Mouse (Mus musculus) left cerebral cortex, postnatal 25 days (tissue): ENCODE data around the gene Mtrf1. TPM values are rescaled to one million over a fixed set of nuclear protein-coding genes. Genes with fewer than 3 reads are reported as not detected.
"Not testable (repeated sequence)": the region's sequence is repeated elsewhere in the genome, so short reads cannot be mapped to it uniquely, and the experiment has no call there.

ENCODE experiments used
- DNase-seq, 2 experiments: peaks; one replicate each; pipeline ENCODE4 v3.0.0; 2022; ENCODE audit warnings: low spot score in 2 of 2, mixed read lengths in 1 of 2
- intact Hi-C: fragments of 180-260 bp; cut with DNase I; formaldehyde crosslinking; loops from one replicate; pipeline ENCODE4 v1.15.1; 2025
- total RNA-seq, 2 experiments: library from RNA; stranded (reverse); gene quantifications; 2 replicates each; pipeline ENCODE4 v1.2.3; 2021

Gene Mtrf1
- total RNA-seq, 2 experiments from 2014 or later = 5.4 to 5.8 TPM

DNA sequence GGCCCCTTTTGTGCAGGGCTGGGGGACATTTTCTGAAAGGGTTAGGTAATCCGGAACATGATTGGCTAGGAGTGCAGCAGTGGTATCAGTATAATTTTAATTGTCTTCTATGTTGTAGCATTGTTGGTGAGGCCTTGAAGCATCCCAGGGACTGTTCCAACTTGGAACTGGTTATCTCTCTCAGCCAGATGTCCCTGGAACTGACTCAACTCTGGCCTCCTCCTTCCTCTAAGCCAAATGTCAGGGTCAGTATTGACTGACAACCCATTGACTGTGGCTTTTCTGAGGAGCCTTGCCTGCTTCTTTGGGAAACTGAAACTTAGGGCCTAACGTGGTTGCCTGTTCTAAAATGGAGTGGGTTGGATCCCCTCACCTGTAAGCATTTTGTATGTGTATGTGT, 43.1 kb downstream of the Mtrf1 start:
- DNase-seq = no peak
- intact Hi-C loops = no loop called here

GRCm38 (mm10) chr14:79441441-79441840, 43.9 kb downstream of the Mtrf1 start:
- intact Hi-C loops = no loop called here
- no peak for DNase-seq

- intact Hi-C loops = no loop called here
- DNase-seq = no peak
Measured at GRCm38 (mm10) chr14:79444601-79445000, 47.0 kb downstream of the Mtrf1 start.

DNA sequence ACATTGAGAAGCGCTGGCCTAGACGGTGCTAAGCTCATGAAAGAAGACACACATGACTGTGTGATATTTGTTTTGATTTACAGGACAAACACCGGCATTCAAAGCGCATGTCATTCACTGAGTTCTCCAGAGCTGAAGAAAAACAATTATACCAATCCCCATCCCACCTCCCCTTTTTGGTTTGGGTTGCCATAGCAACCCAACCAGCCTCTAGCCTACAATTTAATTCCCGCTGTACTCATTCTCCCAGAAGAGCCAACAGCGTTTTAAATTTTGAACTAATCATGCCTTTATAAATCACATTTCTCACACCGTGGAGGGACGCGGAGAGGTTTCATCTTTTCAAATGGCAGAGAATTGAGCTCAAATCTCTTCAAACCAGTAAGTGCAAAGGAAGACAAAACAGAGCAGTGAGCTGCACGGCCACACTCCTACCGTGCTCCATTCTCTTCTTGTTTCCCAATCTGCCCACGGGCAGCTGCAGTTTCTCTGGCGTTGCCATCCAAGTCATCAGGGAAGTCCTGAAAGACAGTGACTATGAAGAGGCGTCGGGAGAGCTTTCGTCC, 47.6 kb downstream of the Mtrf1 start:
- DNase-seq = peak; percentile 31 to 59
- intact Hi-C loops = no loop called here

GRCm38 (mm10) chr14:79451681-79452590, 54.4 kb downstream of the Mtrf1 start, which contains the start of gene Kbtbd6:
Kbtbd6 (plus strand) TSS chr14:79451835.
- intact Hi-C loops = not testable (repeated sequence)

DNA sequence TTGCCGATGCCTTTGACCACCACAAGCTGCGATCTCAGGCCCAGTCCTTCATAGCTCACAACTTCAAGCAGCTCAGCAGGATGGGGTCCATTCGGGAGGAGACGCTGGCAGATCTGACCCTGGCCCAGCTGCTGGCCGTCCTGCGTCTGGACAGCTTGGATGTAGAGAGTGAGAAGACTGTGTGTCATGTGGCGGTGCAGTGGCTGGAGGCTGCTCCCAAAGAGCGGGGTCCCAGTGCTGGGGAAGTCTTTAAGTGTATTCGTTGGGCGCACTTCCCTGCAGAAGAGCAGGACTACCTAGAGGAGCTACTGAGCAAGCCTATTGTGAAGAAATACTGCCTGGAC, 55.0 kb downstream of the Mtrf1 start:
- intact Hi-C loops = not testable (repeated sequence)

More at GRCm38 (mm10) chr14:79451681-79452590, 54.4 kb downstream of the Mtrf1 start, which contains the start of gene Kbtbd6:
- peak; percentile 78 to 89 for DNase-seq

GRCm38 (mm10) chr14:79460401-79460800, 62.8 kb downstream of the Mtrf1 start:
- intact Hi-C loops = no loop called here
- no peak for DNase-seq

More for the DNA sequence above, 55.0 kb downstream of the Mtrf1 start:
- not testable (repeated sequence) for DNase-seq

- intact Hi-C loops = no loop called here
- no peak for DNase-seq
Measured at GRCm38 (mm10) chr14:79460988-79461387, 63.4 kb downstream of the Mtrf1 start.

DNA sequence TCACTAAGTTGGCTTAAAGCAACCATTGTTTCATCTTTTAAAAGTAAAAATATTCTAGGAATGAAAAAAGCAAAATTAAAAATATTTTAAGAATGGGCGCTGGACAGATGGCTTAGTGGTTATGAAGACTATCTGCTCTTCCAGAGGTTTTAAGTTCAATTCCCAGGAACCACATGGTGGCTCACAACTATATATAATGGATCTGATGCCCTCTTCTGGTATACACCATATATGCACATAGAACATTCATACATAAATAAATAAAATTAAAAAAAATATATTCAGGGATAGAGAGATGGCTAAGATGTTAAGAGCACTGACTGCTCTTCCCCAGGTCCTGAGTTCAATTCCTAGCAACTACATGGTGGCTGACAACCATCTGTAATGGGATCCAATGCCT, 68.1 kb downstream of the Mtrf1 start:
- no peak for DNase-seq
- intact Hi-C loops = no loop called here

DNA sequence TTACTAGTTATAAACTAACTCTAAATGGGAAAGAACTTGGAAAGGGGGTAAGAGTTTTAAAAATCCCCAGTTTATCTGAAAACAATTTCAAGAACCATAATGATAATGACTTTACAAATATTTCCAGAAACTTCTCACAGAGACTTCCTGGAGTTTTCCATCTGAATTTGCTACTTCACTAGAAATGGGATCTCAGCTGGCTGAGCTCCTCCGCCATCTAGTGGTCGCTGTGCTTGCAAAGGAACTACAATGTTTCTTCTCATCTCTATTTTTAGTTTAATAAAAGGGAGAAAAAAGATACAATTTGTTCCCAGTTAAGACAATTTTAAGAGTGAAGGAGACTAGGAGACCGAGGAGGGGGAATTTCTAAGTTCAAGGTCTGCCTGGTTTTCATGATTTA, 70.0 kb downstream of the Mtrf1 start:
- peak; percentile 68 to 70 for DNase-seq

More for the DNA sequence above, 70.0 kb downstream of the Mtrf1 start:
- intact Hi-C loops = no loop called here

Other genes starting within 250 kb of the Mtrf1 start
- not detected for gene Zfp957, start 150.4 kb upstream of the Mtrf1 start, total RNA-seq
- gene Rgcc, start 96.1 kb upstream of the Mtrf1 start, total RNA-seq = 10 to 100 TPM; 31.9 to 42.4 TPM
- gene Naa16, start 7.0 kb upstream of the Mtrf1 start, total RNA-seq = 10 to 100 TPM in 1 of 2 experiments, 1 to 10 TPM in 1; 9.1 to 13.7 TPM
- gene Kbtbd7, start 28.7 kb downstream of the Mtrf1 start, total RNA-seq = 10 to 100 TPM; 39.8 to 41.0 TPM
- gene Kbtbd6, start 54.1 kb downstream of the Mtrf1 start, total RNA-seq = 1 to 10 TPM; 1.3 to 1.6 TPM
- 1 to 10 TPM; 4.1 to 4.4 TPM for gene Elf1, start 83.4 kb downstream of the Mtrf1 start, total RNA-seq
- gene Wbp4, start 83.7 kb downstream of the Mtrf1 start, total RNA-seq = 10 to 100 TPM; 46.2 to 48.4 TPM
- 10 to 100 TPM; 85.3 to 94.0 TPM for gene Sugt1, start 189.9 kb downstream of the Mtrf1 start, total RNA-seq